Comparison of ENCODE assay signal across 8 mouse cellular contexts in genomic region chr17:25832436-25833290, GRCm38 (mm10). TPM values are rescaled to one million over a fixed set of nuclear protein-coding genes. Genes with fewer than 3 reads are reported as not detected.
DNase-seq lines count a peak whose midpoint lies in the region; ATAC-seq and TF ChIP-seq lines count a peak whose summit lies in the region.

No protein-coding gene starts in this region.

- in situ Hi-C loops in ES-E14 (cut with MboI; ENCODE audit: low sequenced_read_pairs in 2 of 2, unreplicated experiment in 2 of 2): no loop called here

- under 1% methylated on average over 73 of the region's 77 CpGs for WGBS in forebrain, embryonic 16.5 days
- WGBS in lung, embryonic 15.5 days: under 1% methylated on average over 77 of the region's 77 CpGs

- peaks cover 2 to 32% of the 10 kb centered on the region in 2 experiments; a peak in 1 of 4 replicates for H3K4me1 ChIP-seq in ES-E14 (ENCODE audit: control insufficient read depth in 2 of 2, insufficient read depth in 2 of 2, low read length in 2 of 2, poor library complexity in 1 of 2)
- peaks cover 77% of the 10 kb centered on the region for H3K4me1 ChIP-seq in forebrain, embryonic 16.5 days (replicated peaks; ENCODE audit: control insufficient read depth, insufficient read depth, low read length)
- H3K4me1 ChIP-seq in lung, embryonic 15.5 days: peaks cover 75% of the 10 kb centered on the region

- H3K9ac ChIP-seq in ES-E14 (ENCODE audit: insufficient read depth, low read depth, low read length, poor library complexity, severe bottlenecking): peak overlapping the region; percentile 97
- peak overlapping the region; percentile 86 for H3K9ac ChIP-seq in forebrain, embryonic 16.5 days (replicated peaks; ENCODE audit: low read depth, low read length)
- peak overlapping the region; percentile 90 for H3K9ac ChIP-seq in lung, embryonic 15.5 days

- peak; percentile 97 for DNase-seq in ES-E14 (ENCODE audit: low read depth, low spot score)
- DNase-seq in cerebellum, adult 11-12 months: peak; percentile 99
- DNase-seq in heart, postnatal 4 days: peak; percentile 100
- DNase-seq in layer of hippocampus, adult 8-10 months (ENCODE audit: low spot score in 2 of 2): peak; percentile 98 to 99
- peak; percentile 99 for DNase-seq in ovary, adult 18-20 months (ENCODE audit: low spot score)
- peak; percentile 98 for DNase-seq in thymus, postnatal 0 days (ENCODE audit: low spot score)

- H3K4me3 ChIP-seq in ES-E14 (ENCODE audit: insufficient read depth in 1 of 2, low read depth in 1 of 2, low read length in 2 of 2, poor library complexity in 1 of 2, severe bottlenecking in 1 of 2): peak overlapping the region; percentile 96 to 97
- peak overlapping the region; percentile 94 for H3K4me3 ChIP-seq in forebrain, embryonic 16.5 days (replicated peaks; ENCODE audit: low read length)
- H3K4me3 ChIP-seq in lung, embryonic 15.5 days: peak overlapping the region; percentile 82

- H3K4me2 ChIP-seq in forebrain, embryonic 16.5 days (ENCODE audit: low read length): peak overlapping the region; percentile 88
- peak overlapping the region; percentile 95 for H3K4me2 ChIP-seq in lung, embryonic 15.5 days

- H3K9me3 ChIP-seq in ES-E14 (ENCODE audit: control insufficient read depth, insufficient read depth, low read depth, low read length): no peaks in the 10 kb centered on the region
- no peaks in the 10 kb centered on the region for H3K9me3 ChIP-seq in forebrain, embryonic 16.5 days (ENCODE audit: control insufficient read depth, low read length)
- H3K9me3 ChIP-seq in lung, embryonic 15.5 days: no peaks in the 10 kb centered on the region

- H3K27me3 ChIP-seq in forebrain, embryonic 16.5 days (replicated peaks; ENCODE audit: control insufficient read depth, insufficient read depth, low read length): no peaks in the 10 kb centered on the region
- no peaks in the 10 kb centered on the region for H3K27me3 ChIP-seq in lung, embryonic 15.5 days

- peaks cover 43% of the 10 kb centered on the region for H3K36me3 ChIP-seq in ES-E14 (ENCODE audit: control insufficient read depth, insufficient read depth, low read length, poor library complexity, severe bottlenecking)
- H3K36me3 ChIP-seq in forebrain, embryonic 16.5 days (ENCODE audit: control insufficient read depth, insufficient read depth): peaks cover 14% of the 10 kb centered on the region
- H3K36me3 ChIP-seq in lung, embryonic 15.5 days: peaks cover 22% of the 10 kb centered on the region

- peak overlapping the region; percentile 86 for H3K27ac ChIP-seq in ES-E14 (ENCODE audit: insufficient read depth, low read depth, low read length, poor library complexity, severe bottlenecking)
- peak overlapping the region; percentile 94 for H3K27ac ChIP-seq in forebrain, embryonic 16.5 days (ENCODE audit: low read length)
- H3K27ac ChIP-seq in lung, embryonic 15.5 days: peak overlapping the region; percentile 98

- ATAC-seq in forebrain, embryonic 16.5 days: peak; percentile 90
- ATAC-seq in lung, embryonic 15.5 days (ENCODE audit: borderline replicate concordance, extremely low read depth, low FRiP score, low TSS enrichment): peak; percentile 91

TF ChIP-seq in ES-E14, 5 proteins besides CTCF, POLR2A, EP300 and RAD21:
- TF ChIP-seq HCFC1 (IDR thresholded peaks at IDR 0.05; ENCODE audit: borderline replicate concordance, insufficient read depth, low read length) (peak; percentile 71), MAFK (IDR thresholded peaks at IDR 0.05; ENCODE audit: insufficient read depth, low read depth, low read length) (no peak), CHD2 (IDR thresholded peaks at IDR 0.05; ENCODE audit: low read depth, low read length) (no peak), ZNF384 (IDR thresholded peaks at IDR 0.05; ENCODE audit: low read depth, low read length) (no peak)

RNA-seq across cellular contexts. Expression of gene Stub1, which starts 0.5 kb away (rescaled TPM):
- total RNA-seq in ES-E14 (2012; rRNA removed): 161 and 176 TPM in 2 replicates
- 301 and 335 TPM in 2 replicates for polyA plus RNA-seq in forebrain, embryonic 16.5 days (2015; fragmentation: Nextera tagmentation; extraction: Ambion mirVana)
- 100 to 1,000 TPM; 149 to 158 TPM for total RNA-seq in heart, postnatal 4 days (2021)
- total RNA-seq in layer of hippocampus, adult 8-10 months (2022): 100 to 1,000 TPM; 151 to 155 (median 152) TPM
- 349 and 363 TPM in 2 replicates for polyA plus RNA-seq in lung, embryonic 15.5 days (2015; fragmentation: Nextera tagmentation; extraction: Ambion mirVana)
- 181 and 191 TPM in 2 replicates for polyA plus RNA-seq in thymus, postnatal 0 days (2015; fragmentation: Nextera tagmentation; extraction: Ambion mirVana)

RNA-seq across cellular contexts. Expression of gene Jmjd8, which starts 4.0 kb away (rescaled TPM):
- 25.1 and 46.4 TPM in 2 replicates for total RNA-seq in ES-E14 (2012; rRNA removed)
- polyA plus RNA-seq in forebrain, embryonic 16.5 days (2015; fragmentation: Nextera tagmentation; extraction: Ambion mirVana): 68.2 and 73.9 TPM in 2 replicates
- total RNA-seq in heart, postnatal 4 days (2021): 10 to 100 TPM; 34.7 to 37.4 TPM
- total RNA-seq in layer of hippocampus, adult 8-10 months (2022): 10 to 100 TPM; 61.0 to 63.6 (median 61.8) TPM
- 50.7 and 51.5 TPM in 2 replicates for polyA plus RNA-seq in lung, embryonic 15.5 days (2015; fragmentation: Nextera tagmentation; extraction: Ambion mirVana)
- 28.8 and 32.2 TPM in 2 replicates for polyA plus RNA-seq in thymus, postnatal 0 days (2015; fragmentation: Nextera tagmentation; extraction: Ambion mirVana)

RNA-seq across cellular contexts. Expression of gene Rhbdl1, which starts 4.4 kb away (rescaled TPM):
- 1.1 and 2.6 TPM in 2 replicates for total RNA-seq in ES-E14 (2012; rRNA removed)
- polyA plus RNA-seq in forebrain, embryonic 16.5 days (2015; fragmentation: Nextera tagmentation; extraction: Ambion mirVana): 30.7 and 42.2 TPM in 2 replicates
- total RNA-seq in heart, postnatal 4 days (2021): 1 to 10 TPM; 2.0 to 2.5 TPM
- 10 to 100 TPM; 31.6 to 44.8 (median 40.9) TPM for total RNA-seq in layer of hippocampus, adult 8-10 months (2022)
- polyA plus RNA-seq in lung, embryonic 15.5 days (2015; fragmentation: Nextera tagmentation; extraction: Ambion mirVana): 0.82 and 1.2 TPM in 2 replicates
- polyA plus RNA-seq in thymus, postnatal 0 days (2015; fragmentation: Nextera tagmentation; extraction: Ambion mirVana): 0.38 and 0.45 TPM in 2 replicates

RNA-seq across cellular contexts. Expression of gene Gm20683, which starts 8.9 kb away (rescaled TPM):
- 2.0 and 2.7 TPM in 2 replicates for total RNA-seq in ES-E14 (2012; rRNA removed)
- polyA plus RNA-seq in forebrain, embryonic 16.5 days (2015; fragmentation: Nextera tagmentation; extraction: Ambion mirVana): 10.7 and 14.2 TPM in 2 replicates
- 1 to 10 TPM; 1.8 to 2.6 TPM for total RNA-seq in heart, postnatal 4 days (2021)
- total RNA-seq in layer of hippocampus, adult 8-10 months (2022): 10 to 100 TPM; 21.4 to 27.6 (median 25.7) TPM
- 2.2 and 2.5 TPM in 2 replicates for polyA plus RNA-seq in lung, embryonic 15.5 days (2015; fragmentation: Nextera tagmentation; extraction: Ambion mirVana)
- 1.2 and 1.5 TPM in 2 replicates for polyA plus RNA-seq in thymus, postnatal 0 days (2015; fragmentation: Nextera tagmentation; extraction: Ambion mirVana)

RNA-seq across cellular contexts. Expression of gene Wdr24, which starts 9.2 kb away (rescaled TPM):
- 28.6 and 43.4 TPM in 2 replicates for total RNA-seq in ES-E14 (2012; rRNA removed)
- 36.5 and 37.3 TPM in 2 replicates for polyA plus RNA-seq in forebrain, embryonic 16.5 days (2015; fragmentation: Nextera tagmentation; extraction: Ambion mirVana)
- total RNA-seq in heart, postnatal 4 days (2021): 10 to 100 TPM in 1 of 2 experiments, 1 to 10 TPM in 1; 10.0 to 12.3 TPM
- total RNA-seq in layer of hippocampus, adult 8-10 months (2022): 10 to 100 TPM; 22.8 to 29.0 (median 26.5) TPM
- 25.2 and 26.5 TPM in 2 replicates for polyA plus RNA-seq in lung, embryonic 15.5 days (2015; fragmentation: Nextera tagmentation; extraction: Ambion mirVana)
- 25.8 and 27.3 TPM in 2 replicates for polyA plus RNA-seq in thymus, postnatal 0 days (2015; fragmentation: Nextera tagmentation; extraction: Ambion mirVana)

Comparison
In these comparisons a context has a peak if more than half of its experiments do, and no peak if none do; other contexts are left out.
1. Peak in every context shown above with its lines: DNase-seq, ATAC-seq, H3K4me3 ChIP-seq and H3K27ac ChIP-seq.